Mouse (Mus musculus) liver, postnatal 0 days (tissue): Measurements from ENCODE around the gene Tmem260. TPM values are rescaled to one million over a fixed set of nuclear protein-coding genes. Genes with fewer than 3 reads are reported as not detected.
A peak's percentile ranks its signal among the peaks of the same experiment; 100 is the strongest.

ENCODE experiments used
- ATAC-seq: fragments of 200-750 bp; cut with Nextera tagmentation; 2 replicates; pipeline ENCODE4 v1.8.0; 2017; ENCODE audit warnings: mild to moderate bottlenecking, moderate library complexity
- DNase-seq: peaks from one replicate; pipeline ENCODE4 v3.0.0-alpha.2; 2016
- H3K27ac ChIP-seq: fragments of 300-500 bp; sonication (generic); 2 replicates; pipeline ENCODE4 v1.5.1; 2014; ENCODE audit warnings: antibody characterized with exemption, moderate library complexity, mild to moderate bottlenecking, low read depth
- H3K27me3 ChIP-seq: fragments of 300-500 bp; sonication (generic); 2 replicates; pipeline ENCODE4 v1.6.1; 2014; ENCODE audit warnings: low read length, control low read depth, mixed read lengths; ENCODE audit not compliant: insufficient read depth
- H3K36me3 ChIP-seq: fragments of 300-500 bp; sonication (generic); replicated peaks from 2 replicates; pipeline ENCODE4 v1.6.1; 2014; ENCODE audit warnings: mild to moderate bottlenecking, control low read depth, low read length, moderate library complexity, mixed read lengths; ENCODE audit not compliant: insufficient read depth
- H3K4me1 ChIP-seq: fragments of 300-500 bp; sonication (generic); 2 replicates; pipeline ENCODE4 v1.6.1; 2014; ENCODE audit warnings: antibody characterized with exemption, mild to moderate bottlenecking, control low read depth; ENCODE audit not compliant: insufficient read depth
- H3K4me2 ChIP-seq: fragments of 300-500 bp; sonication (generic); 2 replicates; pipeline ENCODE4 v1.6.1; 2014; ENCODE audit warnings: low read depth, mild to moderate bottlenecking, low read length, moderate library complexity, mixed read lengths
- H3K4me3 ChIP-seq: fragments of 300-500 bp; sonication (generic); 2 replicates; pipeline ENCODE4 v1.5.1; 2014; ENCODE audit warnings: low read depth, low read length
- H3K9ac ChIP-seq: fragments of 300-500 bp; sonication (generic); replicated peaks from 2 replicates; pipeline ENCODE4 v1.6.1; 2014; ENCODE audit warnings: mild to moderate bottlenecking, moderate library complexity
- H3K9me3 ChIP-seq: fragments of 300-500 bp; sonication (generic); 2 replicates; pipeline ENCODE4 v1.6.1; 2016; ENCODE audit warnings: mild to moderate bottlenecking, control low read depth, low read length, mixed read lengths
- CTCF ChIP-seq: sonication (generic); IDR thresholded peaks from 2 replicates; pipeline ENCODE4 v1.5.1; 2016; ENCODE audit warnings: antibody characterized with exemption, low read depth
- EP300 ChIP-seq: IDR thresholded peaks from 2 replicates; pipeline ENCODE4 v1.6.1; 2016; ENCODE audit warnings: antibody characterized with exemption, low read depth, mild to moderate bottlenecking
- WGBS: fragments of 180-500 bp; shearing (Covaris S2); extraction: QIAGEN DNeasy Blood & Tissue Kit; methylation state at CpG from one replicate; pipeline ENCODE4 v1.1.7; 2014; ENCODE audit not compliant: insufficient replicate concordance; 5-methylcytosine and 5-hydroxymethylcytosine counted together
- polyA plus RNA-seq: library from polyadenylated mRNA; unstranded; fragments of >200 nt; fragmentation: Nextera tagmentation; extraction: Ambion mirVana; gene quantifications from 2 replicates; pipeline ENCODE4 v1.2.1, GENCODE M21; 2015

Gene Tmem260
- polyA plus RNA-seq, 1 experiment from 2014 or later: 5.4 TPM

DNA sequence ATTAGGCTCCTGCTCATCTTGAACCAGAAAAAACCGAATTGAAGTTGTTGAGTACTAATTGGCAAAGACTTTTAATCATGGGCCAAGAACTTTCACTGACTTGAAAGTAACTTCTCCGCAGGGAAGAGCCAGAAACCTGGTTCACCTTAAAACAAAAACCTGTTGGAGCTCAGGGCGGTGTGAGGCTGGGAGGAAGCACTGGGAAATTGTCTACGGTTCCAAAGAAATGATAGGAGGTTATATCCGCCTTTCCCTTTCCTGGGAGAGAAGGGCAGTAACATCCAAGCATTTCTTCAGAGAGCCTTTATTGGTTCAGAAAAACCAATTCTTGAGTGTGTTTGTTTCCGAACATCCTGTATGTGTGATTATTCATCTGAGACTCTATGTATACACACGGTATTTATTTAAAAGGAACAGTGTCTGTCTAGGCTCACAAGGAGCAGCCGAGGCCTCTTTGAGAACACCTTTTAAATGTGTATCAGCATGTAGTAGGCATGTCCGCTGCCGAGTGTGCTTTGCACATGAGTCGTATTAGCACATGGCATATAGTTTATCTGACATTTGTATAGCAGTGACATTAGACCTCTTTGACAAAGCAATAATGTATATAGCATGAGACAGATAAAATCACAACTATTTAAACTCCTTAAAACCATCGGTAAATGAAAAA is 68.0 kb downstream of the Tmem260 start:
- Histone ChIP-seq H3K9me3 (no peaks in the 10 kb centered on the region), H3K36me3 (peaks cover 5% of the 10 kb centered on the region; the same call in 1 of the 2 replicates), H3K27ac (no peak overlapping the region), H3K4me1 (no peaks in the 10 kb centered on the region), H3K27me3 (no peaks in the 10 kb centered on the region), H3K9ac (no peak overlapping the region), H3K4me3 (no peak overlapping the region), H3K4me2 (no peak overlapping the region)
- no peak for ATAC-seq
- WGBS: 83% methylated on average over 12 of the region's 12 CpGs
- TF ChIP-seq CTCF (no peak), EP300 (no peak)
- DNase-seq: no peak

DNA sequence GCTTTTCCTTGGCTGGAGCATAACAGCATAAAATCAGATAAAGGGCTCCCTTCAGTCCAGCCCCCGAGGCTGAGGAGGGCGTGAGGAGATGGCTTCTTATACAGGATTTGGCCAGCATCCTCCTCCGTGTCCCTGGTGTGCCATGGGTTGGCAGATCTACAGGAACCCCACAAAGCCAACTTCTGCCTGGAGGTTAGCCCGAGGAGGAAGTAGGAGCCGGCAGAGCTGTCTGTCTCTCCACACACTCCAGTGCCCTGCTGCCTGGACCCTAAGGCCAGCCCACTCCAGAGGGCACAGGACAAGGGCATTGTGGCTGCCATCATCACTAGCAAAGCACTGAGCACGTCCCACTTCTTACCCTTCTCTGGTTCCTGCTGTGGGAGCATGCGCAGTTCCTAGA is 68.7 kb downstream of the Tmem260 start:
- ATAC-seq (no peak), DNase-seq (no peak)
- Histone ChIP-seq H3K4me1 (no peaks in the 10 kb centered on the region), H3K9ac (no peak overlapping the region), H3K4me2 (no peak overlapping the region), H3K27ac (no peak overlapping the region), H3K9me3 (no peaks in the 10 kb centered on the region), H3K36me3 (peaks cover 5% of the 10 kb centered on the region; the same call in 1 of the 2 replicates), H3K27me3 (no peaks in the 10 kb centered on the region), H3K4me3 (no peak overlapping the region)
- TF ChIP-seq CTCF (no peak), EP300 (no peak)
- 55% methylated on average over 7 of the region's 7 CpGs for WGBS

GRCm38 (mm10) chr14:48515538-48515937 is 69.6 kb downstream of the Tmem260 start:
- Histone ChIP-seq H3K9me3 (no peaks in the 10 kb centered on the region), H3K27me3 (no peaks in the 10 kb centered on the region), H3K36me3 (no peaks in the 10 kb centered on the region; the same call in 1 of the 2 replicates), H3K4me2 (no peak overlapping the region), H3K9ac (no peak overlapping the region), H3K4me1 (no peaks in the 10 kb centered on the region), H3K4me3 (no peak overlapping the region), H3K27ac (no peak overlapping the region)
- 80% methylated on average over 8 of the region's 8 CpGs for WGBS
- no peak for TF ChIP-seq EP300
- TF ChIP-seq CTCF: no peak
- DNase-seq (no peak), ATAC-seq (no peak)

- ATAC-seq (no peak), DNase-seq (no peak)
- Histone ChIP-seq H3K36me3 (no peaks in the 10 kb centered on the region), H3K4me2 (no peak overlapping the region), H3K9ac (no peak overlapping the region), H3K27me3 (no peaks in the 10 kb centered on the region), H3K27ac (no peak overlapping the region), H3K9me3 (no peaks in the 10 kb centered on the region), H3K4me1 (no peaks in the 10 kb centered on the region), H3K4me3 (no peak overlapping the region)
- TF ChIP-seq CTCF (no peak), EP300 (no peak)
- 30% methylated on average over 1 of the region's 1 CpGs for WGBS
These were observed 77.4 kb downstream of the Tmem260 start for GRCm38 (mm10) chr14:48523361-48523760.

- DNase-seq (peak; percentile 29), ATAC-seq (no peak)
- no peak overlapping the region for H3K27ac ChIP-seq
- no peaks in the 10 kb centered on the region for H3K4me1 ChIP-seq
- no peaks in the 10 kb centered on the region for H3K9me3 ChIP-seq
- 43% methylated on average over 9 of the region's 9 CpGs for WGBS
- no peaks in the 10 kb centered on the region for H3K27me3 ChIP-seq
- TF ChIP-seq CTCF (peak; percentile 74), EP300 (no peak)
- no peak overlapping the region for H3K4me3 ChIP-seq
- no peaks in the 10 kb centered on the region for H3K36me3 ChIP-seq
- no peak overlapping the region for H3K4me2 ChIP-seq
- no peak overlapping the region for H3K9ac ChIP-seq
These were observed 78.2 kb downstream of the Tmem260 start for GRCm38 (mm10) chr14:48524135-48524534.

DNA sequence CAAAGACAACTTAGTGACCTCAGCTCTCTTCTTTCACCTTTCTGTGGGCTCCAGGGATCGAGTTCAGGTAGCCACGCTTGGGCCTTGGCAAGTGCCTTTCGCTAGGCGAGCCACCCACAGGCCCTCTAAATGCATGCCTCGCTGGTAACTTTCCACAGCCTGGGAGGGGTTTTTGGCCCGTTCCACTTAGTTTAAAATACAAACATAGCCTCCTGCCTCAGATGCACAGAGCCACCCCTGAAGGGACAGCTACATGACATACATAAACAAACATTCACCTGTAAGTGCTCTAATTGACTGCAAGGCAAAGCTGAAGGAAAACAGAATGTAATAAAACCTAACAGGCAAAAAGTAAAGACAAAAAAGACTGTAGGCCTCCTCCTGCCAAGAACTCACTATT is 79.1 kb downstream of the Tmem260 start:
- Histone ChIP-seq H3K36me3 (no peaks in the 10 kb centered on the region), H3K9me3 (no peaks in the 10 kb centered on the region), H3K27ac (no peak overlapping the region), H3K27me3 (no peaks in the 10 kb centered on the region), H3K4me1 (no peaks in the 10 kb centered on the region), H3K9ac (no peak overlapping the region), H3K4me3 (no peak overlapping the region), H3K4me2 (no peak overlapping the region)
- TF ChIP-seq EP300: no peak
- no peak for TF ChIP-seq CTCF
- DNase-seq (no peak), ATAC-seq (no peak)
- 69% methylated on average over 6 of the region's 6 CpGs for WGBS
